Mouse (Mus musculus) frontal cortex, postnatal 36 days (tissue): ENCODE measurements around the gene Rack1.

Experiments used
- DNase-seq, 2 experiments: peaks; one replicate each; pipeline ENCODE4 v3.0.0; 2022; ENCODE audit warnings: low spot score in 2 of 2

Gene Rack1

GRCm38 (mm10) chr11:48795221-48795620 lies 4.9 kb upstream of the Rack1 start:
- DNase-seq = no peak

DNA sequence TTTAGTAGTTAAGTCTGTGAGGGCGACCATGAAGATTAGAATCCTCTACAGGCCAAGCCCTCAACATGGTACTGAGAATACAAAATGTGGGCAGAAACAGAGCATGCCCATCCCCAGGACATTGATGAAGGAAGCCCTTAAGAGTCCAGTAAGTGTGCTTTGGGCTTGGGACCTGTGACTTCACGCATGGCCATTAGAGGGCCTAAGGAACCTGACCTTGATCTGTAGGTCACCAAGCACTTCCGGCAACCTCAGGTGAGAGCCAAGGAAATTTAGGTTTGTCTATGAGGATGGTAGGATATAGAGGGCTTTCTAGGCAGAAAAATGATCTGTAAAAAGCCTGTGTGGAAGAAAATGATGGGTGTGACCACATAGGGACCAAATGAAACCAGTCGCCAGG lies 3.8 kb upstream of the Rack1 start:
- DNase-seq = no peak

DNA sequence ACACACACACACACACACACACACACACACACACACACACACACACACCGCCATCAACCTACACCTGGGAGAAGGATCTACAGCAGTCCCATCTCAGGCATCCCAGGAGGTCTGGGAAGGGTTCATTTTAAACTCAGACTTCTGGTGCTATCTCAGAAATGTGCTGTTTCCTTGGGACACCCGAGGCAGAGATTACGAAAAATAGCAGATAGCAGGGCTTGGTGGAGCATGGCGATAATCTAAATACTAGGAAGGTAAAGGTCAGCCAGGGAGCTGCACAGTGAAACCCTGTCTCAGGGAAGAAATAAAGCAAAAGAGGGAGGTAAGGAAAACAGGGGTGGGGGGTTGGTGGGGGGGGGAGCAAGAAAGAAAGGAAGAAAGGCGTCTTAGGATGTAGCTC lies 2.8 kb upstream of the Rack1 start:
- no peak for DNase-seq

DNA sequence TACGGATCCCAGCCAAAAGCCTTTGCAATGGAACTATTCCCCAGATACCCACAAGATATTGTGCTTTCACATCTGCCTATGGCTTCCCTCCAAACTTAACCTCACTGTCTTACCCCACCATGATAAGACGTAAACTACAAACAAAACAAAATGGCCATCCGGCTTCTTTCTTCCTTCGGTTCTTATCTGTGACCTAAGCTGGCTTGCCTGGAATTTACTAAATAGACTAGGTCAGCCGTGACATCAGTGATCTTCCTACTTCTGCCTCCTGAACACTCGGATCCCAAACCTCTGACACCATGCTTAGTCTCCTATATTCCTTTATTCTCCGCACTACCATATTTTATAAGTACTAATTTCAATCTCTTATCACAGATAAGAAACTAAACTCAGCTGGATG lies 1.8 kb upstream of the Rack1 start:
- no peak for DNase-seq

- DNase-seq = no peak
Measured at GRCm38 (mm10) chr11:48798984-48799920, 880 bp upstream of the Rack1 start.

DNA sequence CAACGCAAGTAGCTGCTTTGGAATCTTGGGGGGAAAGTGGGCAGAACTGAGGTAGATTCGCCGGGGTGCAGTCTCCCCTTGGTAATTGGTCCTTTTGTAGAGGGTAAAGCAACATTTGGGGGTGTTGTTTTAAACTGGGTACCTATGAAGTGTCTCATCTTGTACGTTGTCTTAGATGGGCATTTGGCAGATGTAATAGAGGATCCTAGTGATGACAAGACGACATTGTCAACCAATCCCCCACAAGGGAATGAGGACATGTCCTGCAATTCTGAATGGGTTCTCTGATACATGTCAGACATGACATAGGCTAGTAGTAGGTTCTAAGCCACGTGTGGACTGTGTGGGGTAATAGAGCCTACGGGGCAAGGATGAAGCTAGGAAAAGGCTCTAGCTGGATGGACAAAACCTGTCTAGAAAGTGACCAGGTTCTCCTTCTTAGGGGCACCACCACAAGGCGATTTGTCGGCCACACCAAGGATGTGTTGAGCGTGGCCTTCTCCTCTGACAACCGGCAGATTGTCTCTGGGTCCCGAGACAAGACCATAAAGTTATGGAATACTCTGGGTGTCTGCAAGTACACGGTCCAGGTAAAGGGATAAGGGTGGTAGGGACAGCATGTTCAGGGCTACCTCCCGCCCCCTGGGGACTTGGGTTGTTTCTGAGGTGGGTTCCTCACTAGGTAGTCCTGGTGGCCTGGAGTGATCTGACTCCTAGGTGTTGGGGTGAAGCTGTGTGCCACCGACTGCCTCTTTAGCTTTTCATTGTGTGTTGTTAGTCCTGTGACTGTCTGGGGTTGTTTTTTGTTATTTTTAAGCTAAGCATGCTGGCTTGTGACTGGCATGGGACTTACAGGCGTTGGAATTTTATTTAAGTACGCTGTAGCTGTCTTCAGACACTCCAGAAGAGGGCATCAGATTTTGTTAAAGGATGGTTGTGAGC lies 2.0 kb downstream of the Rack1 start:
- no peak for DNase-seq

DNA sequence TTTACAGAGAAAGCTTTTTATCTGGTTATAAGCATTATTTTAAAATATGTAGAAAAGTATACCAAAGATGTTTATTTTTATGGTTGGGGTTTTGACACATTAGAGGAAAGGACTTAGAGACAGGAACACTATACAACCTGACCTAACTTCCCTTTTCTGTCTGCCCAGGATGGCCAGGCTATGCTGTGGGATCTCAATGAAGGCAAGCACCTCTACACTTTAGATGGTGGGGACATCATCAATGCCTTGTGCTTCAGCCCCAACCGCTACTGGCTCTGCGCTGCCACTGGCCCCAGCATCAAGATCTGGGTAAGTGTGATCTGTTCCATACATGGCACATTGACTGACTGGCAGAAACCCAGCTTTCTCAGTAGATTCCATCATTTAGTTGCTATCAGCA lies 3.9 kb downstream of the Rack1 start:
- DNase-seq = no peak

DNA sequence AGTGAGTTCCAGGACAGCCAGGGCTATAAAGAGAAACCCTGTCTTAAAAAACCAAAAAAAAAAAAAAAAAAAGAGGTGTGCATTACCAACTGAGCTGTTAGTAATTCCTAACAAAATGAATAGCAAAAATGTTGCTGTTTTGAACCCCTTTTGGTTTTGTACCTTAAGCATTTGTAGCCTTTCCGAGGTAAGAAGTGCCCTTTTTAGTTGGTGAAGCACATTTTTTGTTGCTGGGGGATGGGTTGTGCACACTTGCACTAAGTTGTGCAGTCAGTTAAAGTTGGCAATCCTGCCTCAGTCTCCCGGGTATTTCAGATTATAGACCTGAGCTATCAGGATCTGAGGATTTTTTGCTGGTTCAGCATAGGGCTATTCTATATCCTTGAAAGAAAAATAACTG lies 4.8 kb downstream of the Rack1 start:
- DNase-seq = no peak

- DNase-seq = peak; percentile 55 to 57
Measured at GRCm38 (mm10) chr11:48806856-48807562, 6.9 kb downstream of the Rack1 start.

DNA sequence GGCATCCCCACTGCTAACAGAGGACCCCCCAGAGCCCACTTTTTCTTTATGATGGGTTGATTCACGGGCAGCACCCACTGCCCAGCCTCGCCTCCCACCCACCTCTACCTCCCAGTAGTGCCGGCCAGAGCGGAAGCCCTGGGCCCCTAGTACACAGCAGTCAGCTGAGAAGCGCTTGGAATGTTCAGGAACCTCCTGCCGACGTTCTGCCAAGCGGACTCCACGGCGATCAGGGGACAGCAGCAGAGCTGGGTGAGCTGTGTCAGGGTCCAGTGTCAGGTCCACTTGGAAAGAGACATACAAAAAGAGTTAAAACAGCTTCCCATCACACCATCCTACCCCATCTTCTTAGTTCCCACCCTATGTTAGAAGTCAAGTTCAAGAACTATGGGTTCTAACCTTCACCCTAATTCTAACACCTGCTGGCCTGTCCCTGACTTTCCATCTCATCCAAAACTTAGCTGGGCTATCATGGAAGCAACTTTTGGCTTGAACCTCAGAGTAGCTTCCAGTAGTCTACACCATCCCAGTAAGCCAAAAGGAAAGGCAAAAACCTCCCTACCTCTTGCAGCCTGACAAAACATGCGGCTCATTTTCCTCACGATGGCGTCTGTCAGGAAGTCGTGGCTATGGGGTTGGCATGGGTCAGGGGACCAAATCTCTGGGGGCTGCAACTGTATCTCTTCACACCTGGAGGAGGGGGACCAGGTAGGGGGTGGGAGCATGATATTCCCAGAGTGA lies 7.6 kb downstream of the Rack1 start:
- DNase-seq = no peak

- DNase-seq = no peak
Measured at GRCm38 (mm10) chr11:48808304-48808646, 8.1 kb downstream of the Rack1 start.

- no peak for DNase-seq
Measured at GRCm38 (mm10) chr11:48808737-48809433, 8.8 kb downstream of the Rack1 start.

DNA sequence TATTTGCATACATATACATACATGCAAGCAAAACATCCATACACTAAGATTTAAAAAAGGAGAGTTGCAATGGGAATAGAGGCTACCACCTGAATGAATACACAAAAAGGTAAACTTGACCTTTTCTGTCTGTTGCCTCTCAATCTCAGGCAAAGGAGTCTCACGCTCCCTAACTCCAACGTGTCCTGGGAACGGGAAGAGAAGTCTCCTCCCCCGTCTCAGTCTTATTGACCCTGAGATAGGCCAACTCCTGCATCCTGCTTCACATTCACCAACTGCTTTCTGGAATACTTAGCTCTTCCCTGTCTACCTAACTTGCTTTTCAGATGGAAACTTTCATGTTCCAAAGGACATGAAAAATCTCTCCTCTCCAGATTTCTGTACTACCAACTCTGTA lies 9.3 kb downstream of the Rack1 start:
- DNase-seq = no peak

GRCm38 (mm10) chr11:48810142-48810541 lies 10.0 kb downstream of the Rack1 start:
- no peak for DNase-seq

- no peak for DNase-seq
Measured at GRCm38 (mm10) chr11:48813782-48814181, 13.7 kb downstream of the Rack1 start.

- DNase-seq = no peak
Measured at GRCm38 (mm10) chr11:48815851-48816250, 15.7 kb downstream of the Rack1 start.

- peak in 1 of 2 experiments; percentile 34 for DNase-seq
Measured at GRCm38 (mm10) chr11:48816281-48816781, 16.2 kb downstream of the Rack1 start.

- DNase-seq = peak; percentile 98 to 99
Measured at GRCm38 (mm10) chr11:48816800-48817665, 16.9 kb downstream of the Rack1 start, which contains the start of gene Trim41. TSS of gene Trim41 (minus strand) at chr11:48817353.

DNA sequence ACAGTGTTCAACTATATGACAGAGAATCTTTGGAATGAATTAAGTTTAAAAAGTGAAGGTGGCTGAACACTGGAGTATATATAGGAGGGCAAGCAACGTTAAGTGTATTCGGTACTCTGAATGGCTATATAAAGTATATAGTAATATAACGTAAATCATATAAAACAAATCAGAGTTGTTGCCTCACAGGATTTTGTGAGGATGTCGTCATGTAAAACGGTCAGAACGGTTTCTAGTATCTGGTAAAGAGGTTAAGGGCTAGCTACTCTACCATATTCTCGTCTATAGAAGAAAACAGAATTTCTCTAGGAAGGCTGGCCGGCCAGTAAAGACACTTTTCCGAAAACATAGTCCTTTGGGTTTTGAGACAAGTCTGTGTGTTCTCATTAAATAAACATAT lies 17.7 kb downstream of the Rack1 start:
- DNase-seq = no peak
